Mouse (Mus musculus): ENCODE measurements around the gene Dennd2d. TPM values are rescaled to one million over a fixed set of nuclear protein-coding genes. Genes with fewer than 3 reads are reported as not detected.

The Dennd2d gene
- polyA plus RNA-seq, 2 experiments: 2.1 to 4.0 TPM

GRCm38 (mm10) chr3:106457298-106457869 lies 24.8 kb upstream of the Dennd2d start:
- 50% methylated on average over 2 of the region's 2 CpGs for WGBS (ENCODE audit: insufficient replicate concordance)
- Histone ChIP-seq H3K27me3 (ENCODE audit: control insufficient read depth, insufficient read depth, low read length) (no peaks in the 10 kb centered on the region), H3K36me3 (replicated peaks; ENCODE audit: control insufficient read depth, insufficient read depth, low read depth) (no peaks in the 10 kb centered on the region), H3K4me1 (replicated peaks; ENCODE audit: control insufficient read depth in 2 of 2, insufficient read depth in 2 of 2, low read length in 1 of 2) (no peaks in the 10 kb centered on the region), H3K9ac (replicated peaks) (no peak overlapping the region), H3K4me3 (ENCODE audit: insufficient read depth in 1 of 2, low read depth in 2 of 2, low read length in 2 of 2) (no peak overlapping the region), H3K4me2 (ENCODE audit: low read depth) (no peak overlapping the region), H3K27ac (no peak overlapping the region), H3K9me3 (ENCODE audit: control insufficient read depth, low read length) (no peaks in the 10 kb centered on the region)
- DNase-seq (ENCODE audit: low read depth in 3 of 3, low spot score in 3 of 3) (no peak), ATAC-seq (ENCODE audit: insufficient read depth) (no peak)
- TF ChIP-seq EP300 (IDR thresholded peaks at IDR 0.05; ENCODE audit: low read depth) (no peak), CTCF (IDR thresholded peaks at IDR 0.05; ENCODE audit: low read depth) (no peak)

- Histone ChIP-seq H3K4me2 (ENCODE audit: low read depth) (no peak overlapping the region), H3K9ac (replicated peaks) (no peak overlapping the region), H3K27ac (no peak overlapping the region), H3K9me3 (ENCODE audit: control insufficient read depth, low read length) (no peaks in the 10 kb centered on the region), H3K4me3 (ENCODE audit: insufficient read depth in 1 of 2, low read depth in 2 of 2, low read length in 2 of 2) (no peak overlapping the region), H3K36me3 (replicated peaks; ENCODE audit: control insufficient read depth, insufficient read depth, low read depth) (no peaks in the 10 kb centered on the region), H3K4me1 (replicated peaks; ENCODE audit: control insufficient read depth in 2 of 2, insufficient read depth in 2 of 2, low read length in 1 of 2) (no peaks in the 10 kb centered on the region), H3K27me3 (ENCODE audit: control insufficient read depth, insufficient read depth, low read length) (no peaks in the 10 kb centered on the region)
- 41% methylated on average over 2 of the region's 2 CpGs for WGBS (ENCODE audit: insufficient replicate concordance)
- no peak for TF ChIP-seq EP300 (IDR thresholded peaks at IDR 0.05; ENCODE audit: low read depth)
- ATAC-seq (ENCODE audit: insufficient read depth): no peak
- DNase-seq (ENCODE audit: low read depth in 3 of 3, low spot score in 3 of 3): no peak
These were observed 20.1 kb upstream of the Dennd2d start for GRCm38 (mm10) chr3:106462059-106462470.

GRCm38 (mm10) chr3:106462493-106462892 lies 19.7 kb upstream of the Dennd2d start:
- H3K9ac ChIP-seq (replicated peaks): no peak overlapping the region
- ATAC-seq (ENCODE audit: insufficient read depth): no peak
- no peaks in the 10 kb centered on the region for H3K36me3 ChIP-seq (replicated peaks; ENCODE audit: control insufficient read depth, insufficient read depth, low read depth)
- H3K4me2 ChIP-seq (ENCODE audit: low read depth): no peak overlapping the region
- no peaks in the 10 kb centered on the region for H3K27me3 ChIP-seq (ENCODE audit: control insufficient read depth, insufficient read depth, low read length)
- H3K4me3 ChIP-seq (ENCODE audit: insufficient read depth in 1 of 2, low read depth in 2 of 2, low read length in 2 of 2): no peak overlapping the region
- TF ChIP-seq CTCF (IDR thresholded peaks at IDR 0.05; ENCODE audit: low read depth) (no peak), EP300 (IDR thresholded peaks at IDR 0.05; ENCODE audit: low read depth) (no peak)
- H3K9me3 ChIP-seq (ENCODE audit: control insufficient read depth, low read length): no peaks in the 10 kb centered on the region
- H3K4me1 ChIP-seq (replicated peaks; ENCODE audit: control insufficient read depth in 2 of 2, insufficient read depth in 2 of 2, low read length in 1 of 2): no peaks in the 10 kb centered on the region
- no peak for DNase-seq (ENCODE audit: low read depth in 3 of 3, low spot score in 3 of 3)
- H3K27ac ChIP-seq: no peak overlapping the region
- 29% methylated on average over 3 of the region's 3 CpGs for WGBS (ENCODE audit: insufficient replicate concordance)

- no peak overlapping the region for H3K4me3 ChIP-seq (ENCODE audit: insufficient read depth in 1 of 2, low read depth in 2 of 2, low read length in 2 of 2)
- no peak overlapping the region for H3K27ac ChIP-seq
- H3K9me3 ChIP-seq (ENCODE audit: control insufficient read depth, low read length): no peaks in the 10 kb centered on the region
- H3K36me3 ChIP-seq (replicated peaks; ENCODE audit: control insufficient read depth, insufficient read depth, low read depth): no peaks in the 10 kb centered on the region
- no peak for TF ChIP-seq EP300 (IDR thresholded peaks at IDR 0.05; ENCODE audit: low read depth)
- no peak for TF ChIP-seq CTCF (IDR thresholded peaks at IDR 0.05; ENCODE audit: low read depth)
- no peak for ATAC-seq (ENCODE audit: insufficient read depth)
- 70% methylated on average over 1 of the region's 1 CpGs for WGBS (ENCODE audit: insufficient replicate concordance)
- no peaks in the 10 kb centered on the region for H3K4me1 ChIP-seq (replicated peaks; ENCODE audit: control insufficient read depth in 2 of 2, insufficient read depth in 2 of 2, low read length in 1 of 2)
- no peak for DNase-seq (ENCODE audit: low read depth in 3 of 3, low spot score in 3 of 3)
- no peaks in the 10 kb centered on the region for H3K27me3 ChIP-seq (ENCODE audit: control insufficient read depth, insufficient read depth, low read length)
- no peak overlapping the region for H3K4me2 ChIP-seq (ENCODE audit: low read depth)
- H3K9ac ChIP-seq (replicated peaks): no peak overlapping the region
These were observed 17.5 kb upstream of the Dennd2d start for GRCm38 (mm10) chr3:106464750-106465149.

- Histone ChIP-seq H3K9ac (replicated peaks) (no peak overlapping the region), H3K27me3 (ENCODE audit: control insufficient read depth, insufficient read depth, low read length) (no peaks in the 10 kb centered on the region), H3K4me1 (replicated peaks; ENCODE audit: control insufficient read depth in 2 of 2, insufficient read depth in 2 of 2, low read length in 1 of 2) (no peaks in the 10 kb centered on the region), H3K4me3 (ENCODE audit: insufficient read depth in 1 of 2, low read depth in 2 of 2, low read length in 2 of 2) (no peak overlapping the region), H3K4me2 (ENCODE audit: low read depth) (no peak overlapping the region), H3K9me3 (ENCODE audit: control insufficient read depth, low read length) (no peaks in the 10 kb centered on the region), H3K36me3 (replicated peaks; ENCODE audit: control insufficient read depth, insufficient read depth, low read depth) (no peaks in the 10 kb centered on the region), H3K27ac (no peak overlapping the region)
- TF ChIP-seq CTCF (IDR thresholded peaks at IDR 0.05; ENCODE audit: low read depth): no peak
- no peak for TF ChIP-seq EP300 (IDR thresholded peaks at IDR 0.05; ENCODE audit: low read depth)
- 33% methylated on average over 4 of the region's 4 CpGs for WGBS (ENCODE audit: insufficient replicate concordance)
- ATAC-seq (ENCODE audit: insufficient read depth): no peak
- no peak for DNase-seq (ENCODE audit: low read depth in 3 of 3, low spot score in 3 of 3)
These were observed 8.0 kb upstream of the Dennd2d start for GRCm38 (mm10) chr3:106474210-106474609.

Data from liver, embryonic 14.5 days (tissue).